Mouse (Mus musculus) MEL (cell line): ENCODE measurements around the gene Socs5. TPM values are rescaled to one million over a fixed set of nuclear protein-coding genes. Genes with fewer than 3 reads are reported as not detected.

ENCODE experiments used
- DNase-seq: peaks from one replicate; pipeline ENCODE4 v3.0.0; 2011; ENCODE audit warnings: low read depth, low spot score
- H3K27ac ChIP-seq: 2 replicates; pipeline ENCODE4 v1.5.1; 2012; ENCODE audit warnings: low read depth, mild to moderate bottlenecking, control low read depth, low read length, moderate library complexity; ENCODE audit not compliant: control insufficient read depth
- H3K27me3 ChIP-seq, 2 experiments: fragments of 150-350 bp in 1 of 2; sonication (generic) in 1 of 2; 2 replicates each; pipeline ENCODE4 v1.6.1; 2012; ENCODE audit warnings: low read length in 2 of 2, mild to moderate bottlenecking in 2 of 2, improper control_type of control experiment in 1 of 2, moderate library complexity in 1 of 2; ENCODE audit not compliant: insufficient read depth in 2 of 2, control insufficient read depth in 1 of 2
- H3K36me3 ChIP-seq, 2 experiments: 2 replicates each; pipeline ENCODE4 v1.6.1; 2012 to 2014; ENCODE audit warnings: low read length in 2 of 2, improper control_type of control experiment in 1 of 2, inconsistent platforms in 1 of 2, mild to moderate bottlenecking in 1 of 2; ENCODE audit not compliant: insufficient read depth in 2 of 2, control insufficient read depth in 1 of 2
- H3K4me1 ChIP-seq, 2 experiments: fragments of 150-350 bp in 1 of 2; sonication (generic) in 1 of 2; 2 replicates each; pipeline ENCODE4 v1.6.1; 2012; ENCODE audit warnings: low read length in 2 of 2, improper control_type of control experiment in 1 of 2, mild to moderate bottlenecking in 1 of 2; ENCODE audit not compliant: insufficient read depth in 2 of 2, control insufficient read depth in 1 of 2
- H3K4me3 ChIP-seq, 2 experiments: fragments of 150-350 bp in 1 of 2; sonication (generic) in 1 of 2; 2 replicates each; pipeline ENCODE4 v1.5.1; 2012; ENCODE audit warnings: low read depth in 2 of 2, low read length in 2 of 2, mild to moderate bottlenecking in 2 of 2, moderate library complexity in 2 of 2, control low read depth in 1 of 2, improper control_type of control experiment in 1 of 2; ENCODE audit not compliant: control insufficient read depth in 1 of 2, insufficient read depth in 1 of 2
- H3K79me2 ChIP-seq: 2 replicates; pipeline ENCODE4 v1.6.1; 2012; ENCODE audit warnings: mild to moderate bottlenecking, low read length, moderate library complexity; ENCODE audit not compliant: control insufficient read depth, poor library complexity, insufficient read depth
- H3K9ac ChIP-seq: 2 replicates; pipeline ENCODE4 v1.6.1; 2012; ENCODE audit warnings: low read depth, mild to moderate bottlenecking, control low read depth, low read length, moderate library complexity; ENCODE audit not compliant: control insufficient read depth, poor library complexity, severe bottlenecking
- H3K9me3 ChIP-seq: fragments of 150-350 bp; sonication (generic); replicated peaks from 2 replicates; pipeline ENCODE4 v1.6.1; 2012; ENCODE audit warnings: mild to moderate bottlenecking, low read length, improper control_type of control experiment, moderate library complexity; ENCODE audit not compliant: insufficient read depth
- CHD2 ChIP-seq: IDR thresholded peaks from 2 replicates; pipeline ENCODE4 v1.6.1; 2011; ENCODE audit warnings: low read length, improper control_type of control experiment
- CTCF ChIP-seq, 3 experiments: IDR thresholded peaks in 2 of 3; conservative IDR thresholded peaks in 1 of 3; 2 replicates each; pipeline ENCODE4 v1.5.1; 2011 to 2012; ENCODE audit warnings: low read length in 3 of 3, low read depth in 2 of 3, mild to moderate bottlenecking in 2 of 3, improper control_type of control experiment in 1 of 3, inconsistent platforms in 1 of 3, mixed read lengths in 1 of 3, moderate library complexity in 1 of 3; ENCODE audit not compliant: control insufficient read depth in 1 of 3, insufficient read depth in 1 of 3, poor library complexity in 1 of 3, severe bottlenecking in 1 of 3
- EP300 ChIP-seq, 2 experiments: IDR thresholded peaks; 2 replicates each; pipeline ENCODE4 v1.6.1; 2011; ENCODE audit warnings: improper control_type of control experiment in 2 of 2, low read length in 2 of 2, low read depth in 1 of 2, mild to moderate bottlenecking in 1 of 2
- ETS1 ChIP-seq: IDR thresholded peaks from 2 replicates; pipeline ENCODE4 v1.6.1; 2012; ENCODE audit warnings: low read depth, mild to moderate bottlenecking, inconsistent platforms, low read length, improper control_type of control experiment, moderate library complexity
- GABPA ChIP-seq: IDR thresholded peaks from 2 replicates; pipeline ENCODE4 v1.6.1; 2012; ENCODE audit warnings: low read depth, mild to moderate bottlenecking, inconsistent platforms, low read length, improper control_type of control experiment, moderate library complexity
- HCFC1 ChIP-seq: IDR thresholded peaks from 2 replicates; pipeline ENCODE4 v1.6.1; 2012; ENCODE audit warnings: low read depth, mild to moderate bottlenecking, inconsistent platforms, low read length, improper control_type of control experiment, moderate library complexity
- JUND ChIP-seq: IDR thresholded peaks from 2 replicates; pipeline ENCODE4 v1.6.1; 2011; ENCODE audit warnings: low read depth, mild to moderate bottlenecking, improper control_type of control experiment, low read length
- KAT2A ChIP-seq: conservative IDR thresholded peaks from 2 replicates; pipeline ENCODE4 v1.6.1; 2012; ENCODE audit warnings: low read depth, low read length, improper control_type of control experiment, inconsistent platforms
- MYC ChIP-seq: IDR thresholded peaks from 2 replicates; pipeline ENCODE4 v1.6.1; 2011; ENCODE audit warnings: low read depth, mild to moderate bottlenecking, low read length, improper control_type of control experiment, moderate library complexity
- NRF1 ChIP-seq: IDR thresholded peaks from 2 replicates; pipeline ENCODE4 v1.6.1; 2014; ENCODE audit warnings: low read depth, mild to moderate bottlenecking, inconsistent platforms, low read length, improper control_type of control experiment, moderate library complexity; ENCODE audit not compliant: poor library complexity, insufficient read depth, severe bottlenecking
- POLR2A ChIP-seq, 2 experiments: IDR thresholded peaks; 2 replicates each; pipeline ENCODE4 v1.6.1; 2011 to 2012; ENCODE audit warnings: low read length in 2 of 2, mild to moderate bottlenecking in 2 of 2, control low read depth in 1 of 2, improper control_type of control experiment in 1 of 2, low read depth in 1 of 2, moderate library complexity in 1 of 2; ENCODE audit not compliant: control insufficient read depth in 1 of 2, insufficient read depth in 1 of 2, poor library complexity in 1 of 2
- RAD21 ChIP-seq: IDR thresholded peaks from 2 replicates; pipeline ENCODE4 v1.6.1; 2011; ENCODE audit warnings: mild to moderate bottlenecking, low read depth, low read length, improper control_type of control experiment
- SIN3A ChIP-seq: IDR thresholded peaks from 2 replicates; pipeline ENCODE4 v1.6.1; 2012; ENCODE audit warnings: low read length, improper control_type of control experiment, inconsistent platforms
- SMC3 ChIP-seq: IDR thresholded peaks from 2 replicates; pipeline ENCODE4 v1.6.1; 2011; ENCODE audit warnings: low read depth, low read length, improper control_type of control experiment
- TBP ChIP-seq: IDR thresholded peaks from 2 replicates; pipeline ENCODE4 v1.8.0; 2011; ENCODE audit warnings: low read depth, low read length, improper control_type of control experiment
- UBTF ChIP-seq: IDR thresholded peaks from 2 replicates; pipeline ENCODE4 v1.6.1; 2012; ENCODE audit warnings: low read depth, mild to moderate bottlenecking, inconsistent platforms, low read length, improper control_type of control experiment, moderate library complexity, borderline replicate concordance; ENCODE audit not compliant: insufficient read depth
- ZC3H11A ChIP-seq: IDR thresholded peaks from 2 replicates; pipeline ENCODE4 v1.6.1; 2012; ENCODE audit warnings: low read depth, mild to moderate bottlenecking, inconsistent platforms, low read length, improper control_type of control experiment
- ZKSCAN1 ChIP-seq: IDR thresholded peaks from 2 replicates; pipeline ENCODE4 v1.6.1; 2012; ENCODE audit warnings: low read depth, mild to moderate bottlenecking, inconsistent platforms, low read length, improper control_type of control experiment, moderate library complexity
- polyA plus RNA-seq, 2 experiments: library from polyadenylated mRNA; stranded (reverse) in 1 of 2; unstranded in 1 of 2; fragments of >175 nt in 1 of 2; fragments of >200 nt in 1 of 2; gene quantifications; 2 replicates each; pipeline versions ENCODE4 v1.2.1 to v1.2.4; 2012; ENCODE audit warnings: low replicate concordance in 2 of 2, low read depth in 1 of 2; ENCODE audit not compliant: insufficient read length in 2 of 2, insufficient read depth in 1 of 2, missing spikeins in 1 of 2
- total RNA-seq: library from RNA; depleted of rRNA; stranded (reverse); fragments of 300-350 nt; gene quantifications from 2 replicates; pipeline ENCODE4 v1.2.3, GENCODE M21; 2012

The Socs5 gene
- total and polyA plus RNA-seq, 3 experiments: 6.4 to 9.7 TPM; not detected in 1

DNA sequence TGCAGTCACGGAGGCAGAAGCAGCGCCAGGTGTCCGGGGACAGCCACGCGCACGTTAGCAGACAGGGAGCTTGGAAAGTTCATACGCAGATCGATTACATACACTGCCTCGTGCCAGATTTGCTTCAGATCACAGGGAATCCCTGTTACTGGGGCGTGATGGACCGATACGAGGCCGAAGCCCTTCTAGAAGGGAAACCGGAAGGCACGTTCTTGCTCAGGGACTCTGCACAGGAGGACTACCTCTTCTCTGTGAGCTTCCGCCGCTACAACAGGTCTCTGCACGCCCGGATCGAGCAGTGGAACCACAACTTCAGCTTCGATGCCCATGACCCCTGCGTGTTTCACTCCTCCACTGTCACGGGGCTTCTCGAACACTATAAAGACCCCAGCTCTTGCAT, 27.2 kb downstream of the Socs5 start:
- Histone ChIP-seq H3K4me1 (no peaks in the 10 kb centered on the region), H3K9ac (no peak overlapping the region), H3K4me3 (no peak overlapping the region), H3K9me3 (no peaks in the 10 kb centered on the region), H3K27ac (no peak overlapping the region), H3K27me3 (no peaks in the 10 kb centered on the region), H3K79me2 (no peaks in the 10 kb centered on the region), H3K36me3 (no peaks in the 10 kb centered on the region)
- no peak for TF ChIP-seq SMC3
- TF ChIP-seq POLR2A (IDR thresholded peaks at IDR 0.05; ENCODE audit: control insufficient read depth in 1 of 2, insufficient read depth in 1 of 2, low read depth in 1 of 2, low read length in 2 of 2, poor library complexity in 1 of 2): no peak
- no peak for TF ChIP-seq MYC
- TF ChIP-seq KAT2A: no peak
- no peak for TF ChIP-seq NRF1
- no peak for TF ChIP-seq ZKSCAN1
- no peak for TF ChIP-seq CTCF (IDR thresholded peaks at IDR 0.05 in 2 of 3, conservative IDR thresholded peaks at IDR 0.05 in 1 of 3; ENCODE audit: control insufficient read depth in 1 of 3, insufficient read depth in 1 of 3, low read depth in 2 of 3, low read length in 3 of 3, poor library complexity in 1 of 3, severe bottlenecking in 1 of 3)
- TF ChIP-seq ZC3H11A: no peak
- no peak for TF ChIP-seq ETS1
- TF ChIP-seq TBP: no peak
- no peak for TF ChIP-seq SIN3A
- no peak for TF ChIP-seq GABPA
- DNase-seq: no peak

DNA sequence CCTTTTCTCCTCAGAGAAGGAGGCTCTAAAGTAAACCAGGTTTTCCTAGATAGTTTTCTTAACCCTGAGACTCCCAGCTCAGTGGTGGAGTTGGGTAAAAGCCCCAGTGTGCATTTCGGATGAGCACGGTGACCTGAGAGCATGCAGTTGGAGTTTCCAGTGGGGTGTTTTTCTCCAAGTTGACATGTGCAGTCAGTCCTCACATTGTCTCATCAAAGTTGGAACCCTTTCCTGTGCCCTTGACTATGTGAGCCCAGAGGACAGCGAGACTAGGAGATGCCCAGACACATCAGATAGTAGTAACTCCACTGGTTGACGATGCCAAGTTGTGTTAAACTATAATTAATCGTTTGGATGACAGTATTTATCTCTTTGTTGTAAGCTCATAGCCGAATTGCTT, 28.3 kb downstream of the Socs5 start:
- Histone ChIP-seq H3K4me3 (no peak overlapping the region), H3K9ac (no peak overlapping the region), H3K27ac (no peak overlapping the region), H3K4me1 (no peaks in the 10 kb centered on the region), H3K9me3 (no peaks in the 10 kb centered on the region), H3K27me3 (no peaks in the 10 kb centered on the region), H3K79me2 (no peaks in the 10 kb centered on the region), H3K36me3 (no peaks in the 10 kb centered on the region)
- TF ChIP-seq CHD2: no peak
- no peak for TF ChIP-seq JUND
- no peak for TF ChIP-seq GABPA
- TF ChIP-seq RAD21: no peak
- no peak for TF ChIP-seq UBTF
- no peak for TF ChIP-seq NRF1
- no peak for TF ChIP-seq HCFC1
- TF ChIP-seq EP300 (IDR thresholded peaks at IDR 0.05; ENCODE audit: low read depth in 1 of 2, low read length in 2 of 2): no peak
- DNase-seq: no peak
